Mouse (Mus musculus) bone marrow, adult 2 months (tissue): ENCODE measurements around the gene Slc10a6. TPM values are rescaled to one million over a fixed set of nuclear protein-coding genes. Genes with fewer than 3 reads are reported as not detected.

Experiments
- H3K27ac ChIP-seq: fragments of 200-500 bp; 2 replicates; pipeline ENCODE4 v1.5.1; 2012; ENCODE audit warnings: low read depth, mild to moderate bottlenecking, control low read depth, inconsistent platforms, low read length; ENCODE audit not compliant: control insufficient read depth, poor library complexity, insufficient read depth
- H3K4me1 ChIP-seq: fragments of 200-500 bp; 2 replicates; pipeline ENCODE4 v1.6.1; 2011; ENCODE audit warnings: low read length; ENCODE audit not compliant: control insufficient read depth, insufficient read depth
- H3K4me3 ChIP-seq: fragments of 200-500 bp; replicated peaks from 2 replicates; pipeline ENCODE3; 2011; ENCODE audit warnings: mild to moderate bottlenecking, low read depth, low read length, control low read depth; ENCODE audit not compliant: control insufficient read depth
- CTCF ChIP-seq: fragments of 200-500 bp; IDR thresholded peaks from 2 replicates; pipeline ENCODE4 v1.5.1; 2011; ENCODE audit warnings: low read length, control low read depth; ENCODE audit not compliant: control insufficient read depth, insufficient read depth
- POLR2A ChIP-seq: fragments of 200-500 bp; IDR thresholded peaks from 2 replicates; pipeline ENCODE4 v1.6.1; 2011; ENCODE audit warnings: low read depth, mild to moderate bottlenecking, control low read depth, low read length, borderline replicate concordance; ENCODE audit not compliant: control insufficient read depth
- WGBS: fragments of 180-500 bp; shearing (Covaris S2); methylation state at CpG from one replicate; pipeline ENCODE4 v1.1.7; 2018; 5-methylcytosine and 5-hydroxymethylcytosine counted together
- polyA plus RNA-seq: library from polyadenylated mRNA; stranded (reverse); fragments of >200 nt; gene quantifications from 2 replicates; pipeline ENCODE4 v1.2.4, GENCODE M21; 2011; ENCODE audit warnings: low replicate concordance; ENCODE audit not compliant: missing spikeins, insufficient read depth, insufficient read length

Gene Slc10a6
- polyA plus RNA-seq, 1 experiment, result not detected

DNA sequence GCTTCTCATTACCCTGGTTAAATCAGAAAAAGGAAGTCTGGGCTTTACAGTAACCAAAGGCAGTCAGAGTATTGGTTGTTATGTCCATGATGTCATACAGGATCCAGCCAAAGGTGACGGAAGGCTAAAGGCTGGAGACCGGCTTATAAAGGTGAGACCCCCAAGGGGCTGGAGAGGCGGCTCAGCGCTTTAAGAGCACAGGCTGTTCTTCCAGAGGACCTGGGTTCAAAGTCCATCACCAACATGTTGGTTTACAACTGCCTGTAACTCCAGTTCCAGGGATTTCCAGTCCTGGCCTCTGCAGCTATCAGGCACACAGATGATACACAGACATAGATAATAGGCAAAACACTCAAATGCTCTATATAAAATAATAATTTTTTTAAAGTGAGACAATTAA is 61.2 kb downstream of the Slc10a6 start:
- 81% methylated on average over 4 of the region's 4 CpGs for WGBS
- no peak overlapping the region for H3K4me3 ChIP-seq
- H3K27ac ChIP-seq, result no peak overlapping the region
- TF ChIP-seq POLR2A (no peak), CTCF (no peak)
- H3K4me1 ChIP-seq, result no peaks in the 10 kb centered on the region

DNA sequence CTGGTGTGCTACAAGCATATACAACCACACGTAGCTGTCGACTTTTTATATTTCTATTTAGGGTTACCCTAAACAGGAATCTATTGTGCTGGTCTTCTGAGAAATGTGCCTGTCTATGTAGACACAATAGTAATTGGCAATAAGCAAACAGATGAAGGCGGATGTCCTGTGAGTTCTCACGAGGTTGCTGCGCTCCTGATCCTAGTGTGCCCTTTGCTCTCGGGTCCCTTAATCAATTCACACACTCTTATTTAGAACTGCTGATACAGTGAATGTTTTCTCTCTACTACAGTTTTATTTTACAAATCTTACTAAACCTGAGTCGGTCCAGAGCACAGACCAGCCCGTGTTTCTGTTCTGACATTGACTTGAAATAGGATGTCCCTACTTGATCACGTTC is 68.7 kb downstream of the Slc10a6 start:
- 71% methylated on average over 9 of the region's 9 CpGs for WGBS
- Histone ChIP-seq H3K27ac (no peak overlapping the region), H3K4me3 (no peak overlapping the region), H3K4me1 (no peaks in the 10 kb centered on the region)
- no peak for TF ChIP-seq CTCF
- TF ChIP-seq POLR2A, result no peak

Other genes with a start within 250 kb of the Slc10a6 start
- 0.75 and 2.4 TPM in 2 replicates for gene Ptpn13, start 204.2 kb downstream of the Slc10a6 start, polyA plus RNA-seq
- gene 1700016H13Rik, start 26.6 kb upstream of the Slc10a6 start, polyA plus RNA-seq, result not detected in 2 replicates
- gene Aff1, start 63.0 kb upstream of the Slc10a6 start, polyA plus RNA-seq, result 25.1 and 41.4 TPM in 2 replicates